Mouse (Mus musculus): ENCODE results near the gene Prss27. TPM values are rescaled to one million over a fixed set of nuclear protein-coding genes. Genes with fewer than 3 reads are reported as not detected.

Prss27 gene
- polyA plus RNA-seq, 1 experiment from 2014 or later = not detected

- no peak overlapping the region for H3K9ac ChIP-seq (ENCODE audit: low read depth, low read length)
- H3K4me1 ChIP-seq (ENCODE audit: control insufficient read depth, insufficient read depth, low read length) = no peaks in the 10 kb centered on the region
- ATAC-seq (ENCODE audit: low FRiP score, low TSS enrichment) = no peak
- WGBS = 45% methylated on average over 5 of the region's 5 CpGs
- H3K27me3 ChIP-seq (ENCODE audit: control insufficient read depth, insufficient read depth, low read length) = no peaks in the 10 kb centered on the region
- no peaks in the 10 kb centered on the region for H3K9me3 ChIP-seq (ENCODE audit: control insufficient read depth, low read length)
- H3K27ac ChIP-seq (ENCODE audit: low read depth, low read length) = no peak overlapping the region
- no peaks in the 10 kb centered on the region for H3K36me3 ChIP-seq (ENCODE audit: control insufficient read depth, insufficient read depth, low read length)
- H3K4me2 ChIP-seq (replicated peaks; ENCODE audit: low read depth, low read length) = no peak overlapping the region
- no peak overlapping the region for H3K4me3 ChIP-seq (ENCODE audit: low read length)
Measured at GRCm38 (mm10) chr17:24000404-24000803, 37.5 kb upstream of the Prss27 start.

GRCm38 (mm10) chr17:24004071-24004665, 33.8 kb upstream of the Prss27 start:
- ATAC-seq (ENCODE audit: low FRiP score, low TSS enrichment) = no peak
- no peaks in the 10 kb centered on the region for H3K9me3 ChIP-seq (ENCODE audit: control insufficient read depth, low read length)
- H3K27me3 ChIP-seq (ENCODE audit: control insufficient read depth, insufficient read depth, low read length) = no peaks in the 10 kb centered on the region
- no peak overlapping the region for H3K4me3 ChIP-seq (ENCODE audit: low read length)
- H3K36me3 ChIP-seq (ENCODE audit: control insufficient read depth, insufficient read depth, low read length) = no peaks in the 10 kb centered on the region
- H3K9ac ChIP-seq (ENCODE audit: low read depth, low read length) = no peak overlapping the region
- no peak overlapping the region for H3K4me2 ChIP-seq (replicated peaks; ENCODE audit: low read depth, low read length)
- 93% methylated on average over 14 of the region's 14 CpGs for WGBS
- no peak overlapping the region for H3K27ac ChIP-seq (ENCODE audit: low read depth, low read length)
- no peaks in the 10 kb centered on the region for H3K4me1 ChIP-seq (ENCODE audit: control insufficient read depth, insufficient read depth, low read length)

- 94% methylated on average over 3 of the region's 3 CpGs for WGBS
- Histone ChIP-seq H3K27me3 (ENCODE audit: control insufficient read depth, insufficient read depth, low read length) (no peaks in the 10 kb centered on the region), H3K4me2 (replicated peaks; ENCODE audit: low read depth, low read length) (no peak overlapping the region), H3K4me3 (ENCODE audit: low read length) (no peak overlapping the region), H3K27ac (ENCODE audit: low read depth, low read length) (no peak overlapping the region), H3K9me3 (ENCODE audit: control insufficient read depth, low read length) (no peaks in the 10 kb centered on the region), H3K9ac (ENCODE audit: low read depth, low read length) (no peak overlapping the region), H3K36me3 (ENCODE audit: control insufficient read depth, insufficient read depth, low read length) (no peaks in the 10 kb centered on the region), H3K4me1 (ENCODE audit: control insufficient read depth, insufficient read depth, low read length) (no peaks in the 10 kb centered on the region)
- no peak for ATAC-seq (ENCODE audit: low FRiP score, low TSS enrichment)
Measured at GRCm38 (mm10) chr17:24005049-24005448, 32.9 kb upstream of the Prss27 start.

GRCm38 (mm10) chr17:24006930-24007329, 31.0 kb upstream of the Prss27 start:
- WGBS = 46% methylated on average over 2 of the region's 2 CpGs
- ATAC-seq (ENCODE audit: low FRiP score, low TSS enrichment) = no peak

GRCm38 (mm10) chr17:24007391-24007790, 30.6 kb upstream of the Prss27 start:
- Histone ChIP-seq H3K4me1 (ENCODE audit: control insufficient read depth, insufficient read depth, low read length) (no peaks in the 10 kb centered on the region), H3K4me2 (replicated peaks; ENCODE audit: low read depth, low read length) (no peak overlapping the region), H3K4me3 (ENCODE audit: low read length) (no peak overlapping the region), H3K27ac (ENCODE audit: low read depth, low read length) (no peak overlapping the region), H3K27me3 (ENCODE audit: control insufficient read depth, insufficient read depth, low read length) (no peaks in the 10 kb centered on the region), H3K9ac (ENCODE audit: low read depth, low read length) (no peak overlapping the region), H3K36me3 (ENCODE audit: control insufficient read depth, insufficient read depth, low read length) (no peaks in the 10 kb centered on the region), H3K9me3 (ENCODE audit: control insufficient read depth, low read length) (no peaks in the 10 kb centered on the region)
- WGBS = 74% methylated on average over 1 of the region's 1 CpGs
- ATAC-seq (ENCODE audit: low FRiP score, low TSS enrichment) = no peak

More at GRCm38 (mm10) chr17:24006930-24007329, 31.0 kb upstream of the Prss27 start:
- Histone ChIP-seq H3K36me3 (ENCODE audit: control insufficient read depth, insufficient read depth, low read length) (no peaks in the 10 kb centered on the region), H3K4me2 (replicated peaks; ENCODE audit: low read depth, low read length) (no peak overlapping the region), H3K27me3 (ENCODE audit: control insufficient read depth, insufficient read depth, low read length) (no peaks in the 10 kb centered on the region), H3K9ac (ENCODE audit: low read depth, low read length) (no peak overlapping the region), H3K9me3 (ENCODE audit: control insufficient read depth, low read length) (no peaks in the 10 kb centered on the region), H3K4me1 (ENCODE audit: control insufficient read depth, insufficient read depth, low read length) (no peaks in the 10 kb centered on the region), H3K27ac (ENCODE audit: low read depth, low read length) (no peak overlapping the region), H3K4me3 (ENCODE audit: low read length) (no peak overlapping the region)

GRCm38 (mm10) chr17:24008105-24008504, 29.8 kb upstream of the Prss27 start:
- Histone ChIP-seq H3K9me3 (ENCODE audit: control insufficient read depth, low read length) (no peaks in the 10 kb centered on the region), H3K4me3 (ENCODE audit: low read length) (no peak overlapping the region), H3K27me3 (ENCODE audit: control insufficient read depth, insufficient read depth, low read length) (no peaks in the 10 kb centered on the region), H3K9ac (ENCODE audit: low read depth, low read length) (no peak overlapping the region), H3K4me2 (replicated peaks; ENCODE audit: low read depth, low read length) (no peak overlapping the region), H3K4me1 (ENCODE audit: control insufficient read depth, insufficient read depth, low read length) (no peaks in the 10 kb centered on the region), H3K36me3 (ENCODE audit: control insufficient read depth, insufficient read depth, low read length) (no peaks in the 10 kb centered on the region), H3K27ac (ENCODE audit: low read depth, low read length) (no peak overlapping the region)
- WGBS = 73% methylated on average over 4 of the region's 4 CpGs
- ATAC-seq (ENCODE audit: low FRiP score, low TSS enrichment) = no peak

- Histone ChIP-seq H3K9ac (ENCODE audit: low read depth, low read length) (no peak overlapping the region), H3K4me3 (ENCODE audit: low read length) (no peak overlapping the region), H3K36me3 (ENCODE audit: control insufficient read depth, insufficient read depth, low read length) (no peaks in the 10 kb centered on the region), H3K4me2 (replicated peaks; ENCODE audit: low read depth, low read length) (no peak overlapping the region), H3K27ac (ENCODE audit: low read depth, low read length) (no peak overlapping the region), H3K27me3 (ENCODE audit: control insufficient read depth, insufficient read depth, low read length) (no peaks in the 10 kb centered on the region), H3K9me3 (ENCODE audit: control insufficient read depth, low read length) (no peaks in the 10 kb centered on the region), H3K4me1 (ENCODE audit: control insufficient read depth, insufficient read depth, low read length) (no peaks in the 10 kb centered on the region)
- ATAC-seq (ENCODE audit: low FRiP score, low TSS enrichment) = no peak
- 53% methylated on average over 5 of the region's 5 CpGs for WGBS
Measured at GRCm38 (mm10) chr17:24009617-24010016, 28.3 kb upstream of the Prss27 start.

- no peak overlapping the region for H3K4me2 ChIP-seq (replicated peaks; ENCODE audit: low read depth, low read length)
- H3K36me3 ChIP-seq (ENCODE audit: control insufficient read depth, insufficient read depth, low read length) = no peaks in the 10 kb centered on the region
- H3K9me3 ChIP-seq (ENCODE audit: control insufficient read depth, low read length) = no peaks in the 10 kb centered on the region
- no peak overlapping the region for H3K4me3 ChIP-seq (ENCODE audit: low read length)
- no peak for ATAC-seq (ENCODE audit: low FRiP score, low TSS enrichment)
- no peak overlapping the region for H3K27ac ChIP-seq (ENCODE audit: low read depth, low read length)
- H3K4me1 ChIP-seq (ENCODE audit: control insufficient read depth, insufficient read depth, low read length) = no peaks in the 10 kb centered on the region
- 73% methylated on average over 2 of the region's 2 CpGs for WGBS
- H3K9ac ChIP-seq (ENCODE audit: low read depth, low read length) = no peak overlapping the region
- H3K27me3 ChIP-seq (ENCODE audit: control insufficient read depth, insufficient read depth, low read length) = no peaks in the 10 kb centered on the region
Measured at GRCm38 (mm10) chr17:24012921-24013320, 25.0 kb upstream of the Prss27 start.

- no peak for ATAC-seq (ENCODE audit: low FRiP score, low TSS enrichment)
- Histone ChIP-seq H3K4me2 (replicated peaks; ENCODE audit: low read depth, low read length) (no peak overlapping the region), H3K9me3 (ENCODE audit: control insufficient read depth, low read length) (no peaks in the 10 kb centered on the region), H3K4me3 (ENCODE audit: low read length) (no peak overlapping the region), H3K27ac (ENCODE audit: low read depth, low read length) (no peak overlapping the region), H3K27me3 (ENCODE audit: control insufficient read depth, insufficient read depth, low read length) (no peaks in the 10 kb centered on the region), H3K36me3 (ENCODE audit: control insufficient read depth, insufficient read depth, low read length) (no peaks in the 10 kb centered on the region), H3K9ac (ENCODE audit: low read depth, low read length) (no peak overlapping the region), H3K4me1 (ENCODE audit: control insufficient read depth, insufficient read depth, low read length) (no peaks in the 10 kb centered on the region)
- WGBS = 89% methylated on average over 5 of the region's 5 CpGs
Measured at GRCm38 (mm10) chr17:24014433-24014965, 23.4 kb upstream of the Prss27 start.
